20 mouse cellular contexts compared by ENCODE assay signal in the genomic region with DNA sequence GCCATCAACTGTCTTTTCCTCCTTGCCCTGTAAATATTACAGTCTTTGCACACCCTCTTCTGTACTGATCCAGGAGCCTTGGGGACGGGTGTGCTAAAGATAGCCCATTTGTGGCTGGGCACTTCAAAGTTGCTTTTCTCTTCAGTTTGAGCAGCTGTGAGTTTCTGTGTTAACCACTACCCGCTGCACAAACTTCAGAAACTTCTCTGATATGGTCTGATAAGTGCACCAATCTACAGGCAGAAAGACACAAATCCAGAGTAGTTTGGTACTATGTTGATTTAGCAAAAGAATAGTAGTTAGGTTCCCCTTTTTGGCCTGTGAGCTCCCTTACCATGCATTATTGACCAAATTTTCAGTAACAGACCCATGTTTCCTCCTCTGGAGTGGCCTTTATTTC.
"Had no signal": no experiment of that assay in that cellular context is flagged by ENCODE, and none has a peak within 500 bp of the region (broad histone marks: within the 10 kb centered on the region; RNA-seq: fewer than 3 reads in every experiment).

No protein-coding gene starts in this region.

- H3K4me1 ChIP-seq: liver, embryonic 13.5 days; megakaryocyte, embryonic 14.5 days; midbrain, embryonic 12.5 days; neural tube, embryonic 12.5 days had no signal

- H3K27ac ChIP-seq: liver, embryonic 13.5 days; midbrain, embryonic 12.5 days; neural tube, embryonic 12.5 days; stomach, postnatal 0 days had no signal

- H3K27me3 ChIP-seq: liver, embryonic 13.5 days; megakaryocyte, embryonic 14.5 days; midbrain, embryonic 12.5 days; neural tube, embryonic 12.5 days had no signal

- H3K4me3 ChIP-seq: liver, embryonic 13.5 days; megakaryocyte, embryonic 14.5 days; midbrain, embryonic 12.5 days; neural tube, embryonic 12.5 days had no signal

- DNase-seq: kidney, adult 8-10 months; kidney, postnatal 25 days; layer of hippocampus, adult 9-11 months; layer of hippocampus, postnatal 36 days; left cerebral cortex, postnatal 4 days; liver, embryonic 13.5 days; lung, adult 2 months; lung, postnatal 36 days; retina, postnatal 1 day; right cerebral cortex, postnatal 4 days; spleen, adult 18-20 months; thymus, postnatal 25 days had no signal

- H3K36me3 ChIP-seq: liver, embryonic 13.5 days; midbrain, embryonic 12.5 days; neural tube, embryonic 12.5 days had no signal

- ATAC-seq: inflammation-experienced regulatory T-cells, adult 6 months; intestine, postnatal 0 days; lung, postnatal 0 days; midbrain, embryonic 16.5 days had no signal

- H3K9ac ChIP-seq: liver, embryonic 13.5 days; midbrain, embryonic 12.5 days; neural tube, embryonic 12.5 days had no signal

- H3K9me3 ChIP-seq: liver, embryonic 13.5 days; megakaryocyte, embryonic 14.5 days; midbrain, embryonic 12.5 days; neural tube, embryonic 12.5 days had no signal
